Mouse (Mus musculus): ENCODE data around the gene Rab36. TPM values are rescaled to one million over a fixed set of nuclear protein-coding genes. Genes with fewer than 3 reads are reported as not detected.

Gene Rab36
- 10.6 and 15.0 TPM in 2 replicates for polyA plus RNA-seq (2015; fragmentation: Nextera tagmentation; extraction: Ambion mirVana)

- Histone ChIP-seq H3K27ac (replicated peaks) (peak within 1 kb of the TSS; percentile 65; the same call in 1 of the 2 replicates), H3K9me3 (replicated peaks) (no peaks in the 10 kb centered on the region), H3K9ac (peak within 1 kb of the TSS; percentile 49; the same call in 1 of the 2 replicates), H3K4me2 (replicated peaks) (peak within 1 kb of the TSS; percentile 72), H3K27me3 (no peaks in the 10 kb centered on the region), H3K36me3 (no peaks in the 10 kb centered on the region), H3K4me3 (replicated peaks) (peak within 1 kb of the TSS; percentile 42), H3K4me1 (peaks cover 17% of the 10 kb centered on the region)
- WGBS, result under 1% methylated on average over 36 of the region's 36 CpGs
- ATAC-seq (ENCODE audit: insufficient number of reproducible peaks, low FRiP score, low TSS enrichment, low read depth), result peak; percentile 91
Observed at GRCm38 (mm10) chr10:75036883-75037379, at the start of gene Rab36. TSS of gene Rab36 (plus strand) at chr10:75037058.

DNA sequence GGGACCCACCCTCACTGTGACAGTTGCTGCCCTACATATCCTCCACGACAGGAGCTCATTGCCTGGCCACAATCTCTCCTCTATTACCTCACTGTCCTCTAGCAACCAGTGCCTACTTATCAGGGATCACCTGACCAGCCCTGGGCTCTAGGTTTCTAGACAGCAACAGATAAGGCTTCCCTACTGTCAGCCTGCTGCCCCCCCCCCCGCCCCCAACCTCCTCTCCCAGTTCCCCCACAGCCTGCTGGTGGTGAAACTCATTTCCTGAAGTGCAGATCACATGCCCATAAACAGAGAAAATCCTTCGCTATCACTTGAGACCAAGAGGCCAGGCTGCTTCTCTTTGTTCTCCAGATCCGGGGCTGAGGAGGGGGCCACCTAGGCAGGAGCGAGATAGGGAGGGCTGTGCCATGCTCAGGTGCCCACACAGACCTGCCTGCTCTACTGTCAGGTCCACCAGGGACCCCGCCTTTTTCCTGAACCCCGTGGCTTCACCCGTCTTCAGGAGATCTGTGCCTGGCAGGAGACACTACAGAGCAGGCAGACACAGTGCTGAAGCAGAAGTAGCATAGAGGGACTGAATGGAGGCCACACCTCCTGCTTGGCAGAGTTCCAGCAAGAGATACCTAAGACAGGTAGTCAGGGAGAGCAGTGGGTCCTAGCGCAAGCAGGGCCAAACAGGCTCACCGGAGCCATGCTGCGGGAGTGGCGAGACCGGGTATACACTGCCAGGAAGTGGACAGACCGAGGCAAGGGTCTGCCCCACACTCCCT, 49.0 kb upstream of the Rab36 start:
- H3K27me3 ChIP-seq, result no peaks in the 10 kb centered on the region
- 63% methylated on average over 14 of the region's 14 CpGs for WGBS
- H3K27ac ChIP-seq (replicated peaks), result no peak overlapping the region
- ATAC-seq (ENCODE audit: insufficient number of reproducible peaks, low FRiP score, low TSS enrichment, low read depth), result peak; percentile 75
- no peak overlapping the region for H3K4me3 ChIP-seq (replicated peaks)
- H3K9me3 ChIP-seq (replicated peaks), result no peaks in the 10 kb centered on the region
- 0 out of 2 replicates have a peak overlapping the region, but pooled peaks have one; percentile 4 for H3K4me2 ChIP-seq (replicated peaks)
- no peaks in the 10 kb centered on the region for H3K36me3 ChIP-seq
- 0 out of 2 replicates have a peak, but pooled peaks cover 4% of the 10 kb centered on the region for H3K4me1 ChIP-seq
- H3K9ac ChIP-seq, result no peak overlapping the region

- no peaks in the 10 kb centered on the region for H3K27me3 ChIP-seq
- no peak overlapping the region for H3K4me2 ChIP-seq (replicated peaks)
- no peak overlapping the region for H3K27ac ChIP-seq (replicated peaks)
- H3K36me3 ChIP-seq, result no peaks in the 10 kb centered on the region
- no peaks in the 10 kb centered on the region for H3K9me3 ChIP-seq (replicated peaks)
- WGBS, result 72% methylated on average over 4 of the region's 4 CpGs
- H3K9ac ChIP-seq, result no peak overlapping the region
- H3K4me1 ChIP-seq, result 0 out of 2 replicates have a peak, but pooled peaks cover 4% of the 10 kb centered on the region
- no peak for ATAC-seq (ENCODE audit: insufficient number of reproducible peaks, low FRiP score, low TSS enrichment, low read depth)
- H3K4me3 ChIP-seq (replicated peaks), result no peak overlapping the region
Observed at GRCm38 (mm10) chr10:74989814-74990213, 47.0 kb upstream of the Rab36 start.

DNA sequence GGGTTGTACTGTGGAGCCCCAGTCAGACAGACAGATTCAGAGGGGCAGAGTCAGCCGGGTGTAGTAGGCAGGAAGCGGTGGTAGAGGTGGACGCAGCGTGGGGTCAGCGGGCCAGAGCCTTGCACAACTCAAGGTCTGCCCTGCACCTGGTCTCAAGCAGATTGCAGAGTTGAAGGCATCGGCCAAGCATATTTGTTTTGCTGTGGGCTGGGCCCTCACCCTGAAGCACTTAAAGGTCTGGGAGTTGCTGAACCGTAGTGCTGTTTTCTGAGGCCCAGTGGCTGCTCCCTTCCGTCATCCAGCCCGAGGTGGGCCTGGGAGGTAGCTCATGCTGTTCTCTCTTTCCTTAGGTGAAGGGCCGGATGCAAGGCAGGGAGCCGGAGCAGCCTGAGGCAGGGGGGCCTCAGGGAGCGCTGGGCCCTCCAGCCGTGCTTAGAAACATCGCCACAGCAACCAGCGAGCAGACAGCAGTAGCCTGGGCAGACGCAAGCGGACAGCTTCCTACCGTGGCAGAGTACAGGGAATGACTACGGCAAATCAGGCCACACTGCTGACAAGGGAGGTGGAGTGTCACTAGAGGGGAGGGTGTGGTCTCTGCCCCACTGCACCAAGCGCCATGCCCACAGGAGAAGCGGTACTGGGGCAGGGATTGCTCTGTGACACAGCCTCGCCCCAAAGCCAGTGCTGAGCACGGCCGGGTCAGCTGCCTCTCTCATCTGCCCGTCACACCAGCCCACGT, 46.1 kb upstream of the Rab36 start:
- no peaks in the 10 kb centered on the region for H3K36me3 ChIP-seq
- no peak overlapping the region for H3K9ac ChIP-seq
- H3K9me3 ChIP-seq (replicated peaks), result no peaks in the 10 kb centered on the region
- no peaks in the 10 kb centered on the region for H3K27me3 ChIP-seq
- 49% methylated on average over 26 of the region's 26 CpGs for WGBS
- no peak overlapping the region for H3K27ac ChIP-seq (replicated peaks)
- H3K4me2 ChIP-seq (replicated peaks), result no peak overlapping the region
- no peak for ATAC-seq (ENCODE audit: insufficient number of reproducible peaks, low FRiP score, low TSS enrichment, low read depth)
- H3K4me1 ChIP-seq, result peaks cover 9% of the 10 kb centered on the region; the same call in 1 of the 2 replicates
- H3K4me3 ChIP-seq (replicated peaks), result no peak overlapping the region

DNA sequence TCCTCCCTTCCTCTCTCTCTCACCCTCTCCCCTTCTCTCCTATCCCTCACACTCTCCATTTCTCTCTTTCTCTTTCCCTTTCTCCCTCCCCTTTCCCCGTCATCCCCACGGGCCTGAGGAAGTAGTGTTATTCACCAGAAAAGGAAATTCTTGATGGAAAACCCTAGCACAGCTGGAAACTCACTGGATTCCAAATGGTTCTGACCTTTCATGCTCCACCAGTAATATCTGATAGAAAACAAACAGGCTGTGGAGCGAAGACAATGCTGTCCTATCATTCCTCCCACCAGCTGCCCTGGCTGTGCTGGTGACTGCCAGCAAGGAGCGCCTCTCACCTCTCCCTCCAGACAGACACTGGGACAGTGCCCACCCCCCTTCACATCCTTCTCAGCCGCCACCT, 42.0 kb upstream of the Rab36 start:
- Histone ChIP-seq H3K4me3 (replicated peaks) (no peak overlapping the region), H3K27ac (replicated peaks) (no peak overlapping the region), H3K4me2 (replicated peaks) (peak overlapping the region; percentile 49), H3K4me1 (peaks cover 11% of the 10 kb centered on the region; the same call in 1 of the 2 replicates), H3K27me3 (no peaks in the 10 kb centered on the region), H3K9ac (no peak overlapping the region), H3K36me3 (no peaks in the 10 kb centered on the region), H3K9me3 (replicated peaks) (no peaks in the 10 kb centered on the region)
- ATAC-seq (ENCODE audit: insufficient number of reproducible peaks, low FRiP score, low TSS enrichment, low read depth), result no peak
- 21% methylated on average over 5 of the region's 5 CpGs for WGBS

- no peak overlapping the region for H3K9ac ChIP-seq
- H3K36me3 ChIP-seq, result no peaks in the 10 kb centered on the region
- peaks cover 11% of the 10 kb centered on the region; the same call in 1 of the 2 replicates for H3K4me1 ChIP-seq
- H3K27me3 ChIP-seq, result no peaks in the 10 kb centered on the region
- H3K27ac ChIP-seq (replicated peaks), result no peak overlapping the region
- H3K4me2 ChIP-seq (replicated peaks), result peak overlapping the region; percentile 49
- peak overlapping the region; percentile 25 for H3K4me3 ChIP-seq (replicated peaks)
- no peak for ATAC-seq (ENCODE audit: insufficient number of reproducible peaks, low FRiP score, low TSS enrichment, low read depth)
- 5% methylated on average over 17 of the region's 17 CpGs for WGBS
- no peaks in the 10 kb centered on the region for H3K9me3 ChIP-seq (replicated peaks)
Observed at GRCm38 (mm10) chr10:74995377-74995776, 41.5 kb upstream of the Rab36 start.

GRCm38 (mm10) chr10:75001391-75001790, 35.5 kb upstream of the Rab36 start:
- Histone ChIP-seq H3K4me1 (peaks cover 5% of the 10 kb centered on the region; the same call in 1 of the 2 replicates), H3K4me3 (replicated peaks) (no peak overlapping the region), H3K36me3 (no peaks in the 10 kb centered on the region), H3K9ac (no peak overlapping the region), H3K4me2 (replicated peaks) (no peak overlapping the region), H3K27ac (replicated peaks) (no peak overlapping the region), H3K27me3 (no peaks in the 10 kb centered on the region), H3K9me3 (replicated peaks) (no peaks in the 10 kb centered on the region)
- 88% methylated on average over 8 of the region's 8 CpGs for WGBS
- no peak for ATAC-seq (ENCODE audit: insufficient number of reproducible peaks, low FRiP score, low TSS enrichment, low read depth)

DNA sequence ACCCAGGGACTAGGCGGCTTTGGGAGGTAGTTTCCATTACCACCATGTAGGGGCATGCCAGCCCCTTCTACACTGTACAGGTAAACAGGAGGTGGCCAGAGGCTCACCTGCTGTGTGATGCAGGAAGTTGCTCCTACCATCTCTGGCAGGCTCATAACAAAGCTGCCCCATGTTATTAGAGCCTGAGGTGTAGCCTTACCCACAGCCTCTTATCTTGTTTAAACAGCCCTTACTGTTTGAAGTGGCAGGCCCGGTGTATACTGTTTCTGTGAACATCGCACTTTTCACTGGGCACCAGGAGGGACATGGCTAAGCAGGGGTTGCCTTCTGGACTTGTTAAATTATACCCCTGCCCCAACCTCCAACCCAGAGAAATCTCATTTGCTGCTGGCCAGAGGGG, 32.8 kb upstream of the Rab36 start:
- no peaks in the 10 kb centered on the region for H3K9me3 ChIP-seq (replicated peaks)
- peaks cover 5% of the 10 kb centered on the region; the same call in 1 of the 2 replicates for H3K4me1 ChIP-seq
- no peak overlapping the region for H3K4me3 ChIP-seq (replicated peaks)
- H3K36me3 ChIP-seq, result no peaks in the 10 kb centered on the region
- ATAC-seq (ENCODE audit: insufficient number of reproducible peaks, low FRiP score, low TSS enrichment, low read depth), result no peak
- no peak overlapping the region for H3K27ac ChIP-seq (replicated peaks)
- no peaks in the 10 kb centered on the region for H3K27me3 ChIP-seq
- 83% methylated on average over 3 of the region's 3 CpGs for WGBS
- H3K4me2 ChIP-seq (replicated peaks), result no peak overlapping the region
- H3K9ac ChIP-seq, result no peak overlapping the region

DNA sequence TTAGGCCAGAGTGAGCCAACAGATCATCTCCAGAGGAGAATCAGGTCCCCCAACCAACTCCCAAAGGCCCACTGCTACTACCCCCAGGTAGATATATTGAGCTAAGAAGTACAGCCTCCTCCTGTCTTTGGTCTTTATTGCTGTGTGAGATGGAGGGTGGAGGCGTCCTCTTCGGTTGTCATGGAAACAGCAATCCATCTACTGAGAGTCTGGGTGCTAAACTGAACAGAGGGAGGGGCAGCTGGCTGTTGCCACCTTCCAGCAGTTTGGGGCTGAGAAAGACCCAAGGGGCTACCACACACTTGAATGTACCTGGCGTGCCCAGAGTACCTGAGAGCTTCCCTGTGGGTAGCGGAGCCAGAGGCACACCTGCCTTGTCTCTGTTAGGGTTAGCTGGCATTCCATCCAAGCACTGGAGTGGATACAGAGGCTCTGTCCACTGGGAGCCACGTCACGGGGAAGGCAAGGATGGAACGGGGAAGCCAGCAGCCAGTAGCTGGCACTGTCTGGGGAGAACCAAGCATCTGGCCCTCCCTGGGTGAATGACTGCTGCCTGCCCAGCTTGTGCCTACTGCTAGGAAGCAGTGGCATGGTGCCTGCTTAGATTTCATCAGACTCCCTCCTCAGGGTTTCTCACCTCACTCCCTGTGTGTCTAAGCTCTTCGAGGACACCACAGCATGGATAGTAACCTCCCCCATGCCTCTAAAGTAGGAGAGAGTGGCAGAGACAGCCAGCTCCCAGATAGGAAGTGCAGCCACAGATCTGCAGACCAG, 29.8 kb upstream of the Rab36 start:
- no peak overlapping the region for H3K4me3 ChIP-seq (replicated peaks)
- H3K36me3 ChIP-seq, result no peaks in the 10 kb centered on the region
- no peak for ATAC-seq (ENCODE audit: insufficient number of reproducible peaks, low FRiP score, low TSS enrichment, low read depth)
- H3K9ac ChIP-seq, result no peak overlapping the region
- peaks cover 12% of the 10 kb centered on the region for H3K4me1 ChIP-seq
- no peaks in the 10 kb centered on the region for H3K27me3 ChIP-seq
- H3K27ac ChIP-seq (replicated peaks), result no peak overlapping the region
- H3K4me2 ChIP-seq (replicated peaks), result no peak overlapping the region
- H3K9me3 ChIP-seq (replicated peaks), result no peaks in the 10 kb centered on the region
- 67% methylated on average over 8 of the region's 8 CpGs for whole genome bisulfite sequencing

DNA sequence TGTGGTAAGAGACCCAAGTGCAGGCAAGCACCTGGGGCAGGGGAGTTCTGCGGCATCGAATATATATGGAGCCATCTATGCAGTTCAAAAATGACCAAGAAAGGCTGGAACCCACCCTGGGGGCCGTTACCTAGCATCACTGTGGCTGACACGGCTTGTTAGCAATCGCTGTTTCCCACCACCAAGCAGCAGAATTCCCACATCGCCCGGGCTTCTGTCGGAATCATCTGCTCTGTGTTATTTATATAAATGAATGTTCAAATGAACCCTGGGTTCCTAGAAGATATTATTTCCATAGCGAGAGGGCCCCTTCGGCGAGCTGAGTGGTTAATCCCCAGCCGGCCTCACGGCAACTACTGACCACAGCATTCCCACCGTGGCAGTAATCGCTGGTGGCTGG, 26.2 kb upstream of the Rab36 start:
- ATAC-seq (ENCODE audit: insufficient number of reproducible peaks, low FRiP score, low TSS enrichment, low read depth), result no peak
- no peak overlapping the region for H3K4me2 ChIP-seq (replicated peaks)
- no peak overlapping the region for H3K4me3 ChIP-seq (replicated peaks)
- peaks cover 12% of the 10 kb centered on the region for H3K4me1 ChIP-seq
- WGBS, result 73% methylated on average over 15 of the region's 15 CpGs
- H3K27ac ChIP-seq (replicated peaks), result no peak overlapping the region
- H3K9me3 ChIP-seq (replicated peaks), result no peaks in the 10 kb centered on the region
- H3K36me3 ChIP-seq, result no peaks in the 10 kb centered on the region
- no peaks in the 10 kb centered on the region for H3K27me3 ChIP-seq
- no peak overlapping the region for H3K9ac ChIP-seq

- Histone ChIP-seq H3K4me3 (replicated peaks) (no peak overlapping the region), H3K4me1 (peaks cover 5% of the 10 kb centered on the region; the same call in 1 of the 2 replicates)
- 68% methylated on average over 14 of the region's 14 CpGs for WGBS
Observed at GRCm38 (mm10) chr10:75015465-75015864, 21.4 kb upstream of the Rab36 start.

More at GRCm38 (mm10) chr10:75015465-75015864, 21.4 kb upstream of the Rab36 start:
- no peak overlapping the region for H3K9ac ChIP-seq
- H3K9me3 ChIP-seq (replicated peaks), result no peaks in the 10 kb centered on the region
- H3K4me2 ChIP-seq (replicated peaks), result no peak overlapping the region
- H3K27ac ChIP-seq (replicated peaks), result no peak overlapping the region
- no peaks in the 10 kb centered on the region for H3K36me3 ChIP-seq
- no peak for ATAC-seq (ENCODE audit: insufficient number of reproducible peaks, low FRiP score, low TSS enrichment, low read depth)
- H3K27me3 ChIP-seq, result no peaks in the 10 kb centered on the region
